Mouse (Mus musculus) left cerebral cortex, adult 11 months (tissue): ENCODE data around the gene Higd1c.
"Not testable (repeated sequence)": the region's sequence is repeated elsewhere in the genome, so short reads cannot be mapped to it uniquely, and the experiment has no call there.

ENCODE experiments used
- DNase-seq: peaks from one replicate; pipeline ENCODE4 v3.0.0; 2022; ENCODE audit warnings: low spot score

The Higd1c gene

GRCm38 (mm10) chr15:100411731-100412130, 47.4 kb downstream of the Higd1c start:
- no peak for DNase-seq

DNA sequence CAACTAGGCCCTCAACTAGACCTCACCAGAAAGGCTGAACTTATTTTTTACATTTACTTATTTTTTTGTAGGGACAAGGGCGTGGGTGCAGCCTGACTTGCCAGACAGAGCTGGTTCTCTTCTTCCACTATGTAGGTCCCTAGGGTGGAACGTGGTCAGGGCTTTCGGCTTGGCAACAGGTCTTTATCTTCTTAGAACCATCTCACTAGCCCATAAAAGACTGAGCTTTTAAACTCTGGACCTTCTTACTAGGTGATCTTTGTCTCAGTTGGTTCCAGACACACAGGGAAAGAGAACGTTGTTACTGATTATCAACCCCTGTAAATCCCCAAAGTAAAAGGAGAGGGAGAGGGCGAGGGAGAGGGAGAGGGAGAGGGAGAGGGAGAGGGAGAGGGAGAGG, 49.0 kb downstream of the Higd1c start:
- no peak for DNase-seq

DNA sequence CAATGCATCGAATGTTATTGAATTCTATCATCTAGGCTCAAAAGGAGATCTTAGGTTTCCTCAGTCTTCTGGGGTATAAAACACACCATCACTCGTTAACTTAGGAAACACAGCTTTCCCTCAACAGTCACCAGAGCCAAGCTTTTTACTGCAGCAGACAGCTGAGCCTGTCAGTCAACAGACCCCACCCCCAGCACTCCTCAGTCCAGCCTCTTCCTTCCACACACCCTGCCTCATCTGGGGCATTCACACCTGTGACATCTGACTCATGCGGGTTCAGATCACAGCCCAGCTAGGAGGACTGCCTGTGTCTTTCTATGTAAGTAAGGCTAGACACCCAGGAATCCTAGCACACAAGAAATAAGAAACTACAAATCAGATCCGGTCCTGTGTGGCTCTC, 49.7 kb downstream of the Higd1c start:
- DNase-seq: no peak

GRCm38 (mm10) chr15:100414942-100415341, 50.6 kb downstream of the Higd1c start:
- DNase-seq: no peak

- DNase-seq: no peak
Measured at GRCm38 (mm10) chr15:100415684-100416083, 51.3 kb downstream of the Higd1c start.

DNA sequence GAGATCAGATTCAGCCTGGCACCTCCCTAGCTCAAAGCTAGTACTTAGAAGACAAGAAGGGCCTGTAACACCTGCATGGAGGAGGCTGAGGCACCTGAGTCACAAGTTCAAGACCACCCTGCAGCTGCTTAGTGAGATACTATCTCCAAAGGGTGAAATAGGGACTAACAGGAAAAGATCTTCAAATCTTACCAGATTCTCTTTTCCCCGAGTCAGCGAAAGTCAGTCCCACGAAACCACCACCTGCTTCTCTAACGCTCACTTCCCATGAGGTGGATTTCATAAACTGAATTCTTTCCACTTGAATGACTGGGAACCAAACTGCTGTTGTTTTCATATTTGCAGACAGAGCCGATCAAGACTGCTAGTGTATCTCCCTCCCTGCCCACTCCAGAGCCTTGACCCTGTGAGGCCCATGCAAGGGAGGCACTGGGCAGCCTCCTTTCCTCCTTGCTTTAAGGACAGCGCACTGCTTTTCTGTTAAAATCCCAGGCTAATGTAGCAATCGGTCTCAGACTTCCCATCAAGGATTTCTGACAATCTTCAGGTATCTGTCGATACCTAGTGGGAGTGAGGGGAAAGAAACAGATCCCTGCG, 53.6 kb downstream of the Higd1c start:
- DNase-seq: no peak

- DNase-seq: no peak
Measured at GRCm38 (mm10) chr15:100419311-100419710, 55.0 kb downstream of the Higd1c start.

- no peak for DNase-seq
Measured at GRCm38 (mm10) chr15:100419901-100420745, 55.8 kb downstream of the Higd1c start.

DNA sequence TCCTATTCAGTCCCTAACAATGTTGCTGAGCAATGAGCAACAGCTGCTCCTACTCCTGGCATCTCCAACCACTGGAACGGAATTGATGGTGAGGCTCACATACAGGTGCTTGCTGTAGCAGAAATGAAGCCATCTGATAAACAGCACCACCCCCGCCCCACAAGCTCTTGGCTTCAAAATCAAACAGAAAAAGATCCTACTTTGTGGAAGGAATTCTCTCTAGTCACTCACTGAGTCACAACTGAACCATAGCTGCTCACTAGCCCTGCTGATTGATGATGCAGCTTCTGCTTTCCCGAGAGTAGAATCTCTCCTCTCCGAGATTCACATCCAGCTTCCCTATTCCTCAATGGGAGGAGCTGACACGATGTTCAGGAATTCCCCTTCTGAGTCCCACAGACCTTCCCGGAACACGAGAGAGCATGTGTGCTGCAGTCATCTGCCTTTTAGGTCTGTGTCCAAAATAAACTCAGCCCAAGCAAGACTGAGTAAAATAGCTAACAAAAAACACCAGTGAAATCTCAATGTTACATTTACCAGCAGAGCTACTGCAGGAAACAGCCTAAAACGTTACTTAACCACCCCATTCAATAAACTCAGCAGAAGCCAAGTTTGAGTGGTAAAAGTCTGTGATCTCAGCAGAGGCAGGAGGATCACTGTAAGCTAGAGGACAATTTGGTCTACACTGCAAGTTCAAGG, 56.9 kb downstream of the Higd1c start:
- DNase-seq: no peak

DNA sequence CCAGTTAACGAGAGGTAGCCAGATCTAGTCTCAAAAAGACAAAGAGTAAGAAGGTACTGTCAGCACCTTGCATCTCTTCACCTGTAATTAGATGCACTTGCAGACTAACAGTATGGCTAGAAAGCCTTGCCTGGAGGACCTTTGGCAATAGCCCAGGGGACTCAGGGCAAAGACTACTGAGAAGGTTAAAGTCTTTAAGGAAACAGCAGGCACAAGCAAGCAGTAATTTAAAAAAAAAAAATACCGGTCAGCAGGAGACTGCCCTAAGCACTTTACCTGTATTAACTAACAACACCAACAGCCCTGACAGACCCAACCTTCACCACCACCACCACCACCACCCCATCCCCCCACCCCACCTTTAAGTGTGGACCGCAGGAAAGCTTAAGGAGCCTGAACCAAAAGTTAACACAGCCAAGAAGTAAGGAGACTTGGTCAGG, 57.4 kb downstream of the Higd1c start, which contains the start of gene Gm5475:
Gene Gm5475 (plus strand): TSS at position 390 of the 440 bp plus-strand sequence.
- not testable (repeated sequence) for DNase-seq

DNA sequence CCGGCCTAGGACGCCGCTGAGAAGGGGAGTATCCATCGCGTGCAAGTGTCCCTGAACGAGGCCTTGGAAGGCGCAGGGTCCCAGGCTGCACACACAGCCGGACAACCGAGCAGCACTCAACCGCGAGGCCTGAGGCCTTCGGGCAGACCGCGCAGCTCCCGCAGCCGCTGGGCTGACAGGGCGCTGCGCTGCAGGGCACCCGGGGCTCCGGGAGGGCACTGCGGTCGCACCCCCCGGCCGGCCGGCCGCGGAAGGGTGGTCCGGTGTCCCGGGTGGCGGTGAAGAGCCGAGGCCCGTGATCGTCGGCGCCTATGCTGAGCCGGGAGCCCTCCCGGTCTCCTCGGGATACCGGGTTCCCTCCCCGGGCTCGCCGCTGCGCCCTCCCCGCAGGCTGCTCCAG, 58.1 kb downstream of the Higd1c start:
- DNase-seq: no peak

DNA sequence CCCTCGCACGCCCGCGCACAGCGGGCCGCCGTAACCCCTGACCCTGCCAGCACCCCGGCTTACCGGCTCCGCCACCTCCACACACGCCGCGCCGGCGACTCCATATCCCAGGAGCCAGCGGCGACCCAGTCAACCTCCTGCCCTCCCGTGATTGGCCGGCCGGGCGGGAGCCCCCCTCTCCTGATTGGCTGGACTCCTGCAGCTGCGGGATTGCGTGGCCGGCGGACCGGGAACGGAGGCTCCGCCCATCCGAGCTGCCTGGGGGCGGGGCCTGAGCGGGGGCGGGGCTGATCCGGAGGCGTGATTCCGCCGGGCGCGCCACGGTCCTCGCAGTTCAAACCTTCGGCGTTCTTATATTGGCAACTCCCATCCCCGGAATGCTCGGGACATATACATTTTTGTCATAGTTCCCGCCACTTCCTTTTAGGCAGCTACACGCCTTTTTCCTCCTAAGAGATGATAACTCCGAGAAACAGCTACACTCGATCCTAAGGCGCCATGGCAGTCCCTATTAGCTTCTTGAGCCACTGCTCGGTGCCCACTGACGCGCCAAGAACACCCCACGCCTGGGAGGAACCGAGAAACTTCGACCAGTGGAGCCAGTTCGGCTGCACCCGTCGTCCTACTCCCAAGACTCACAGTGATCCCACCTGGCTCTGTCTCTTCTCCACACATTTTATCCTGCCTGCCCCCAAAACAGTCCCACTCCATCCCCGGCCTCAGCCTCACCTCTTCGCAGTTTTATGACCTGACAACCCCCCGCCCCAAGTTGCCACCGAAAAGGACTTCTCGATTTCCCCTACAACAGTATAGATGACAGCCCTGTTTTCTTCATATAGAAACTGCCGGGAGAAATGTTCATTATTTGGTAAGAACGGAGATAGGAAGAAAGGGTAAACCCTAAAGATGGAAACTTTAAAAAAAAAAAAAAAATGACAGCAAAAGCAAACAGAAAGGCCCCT, 58.8 kb downstream of the Higd1c start:
- peak; percentile 94 for DNase-seq

- no peak for DNase-seq
Measured at GRCm38 (mm10) chr15:100423916-100424315, 59.6 kb downstream of the Higd1c start.

DNA sequence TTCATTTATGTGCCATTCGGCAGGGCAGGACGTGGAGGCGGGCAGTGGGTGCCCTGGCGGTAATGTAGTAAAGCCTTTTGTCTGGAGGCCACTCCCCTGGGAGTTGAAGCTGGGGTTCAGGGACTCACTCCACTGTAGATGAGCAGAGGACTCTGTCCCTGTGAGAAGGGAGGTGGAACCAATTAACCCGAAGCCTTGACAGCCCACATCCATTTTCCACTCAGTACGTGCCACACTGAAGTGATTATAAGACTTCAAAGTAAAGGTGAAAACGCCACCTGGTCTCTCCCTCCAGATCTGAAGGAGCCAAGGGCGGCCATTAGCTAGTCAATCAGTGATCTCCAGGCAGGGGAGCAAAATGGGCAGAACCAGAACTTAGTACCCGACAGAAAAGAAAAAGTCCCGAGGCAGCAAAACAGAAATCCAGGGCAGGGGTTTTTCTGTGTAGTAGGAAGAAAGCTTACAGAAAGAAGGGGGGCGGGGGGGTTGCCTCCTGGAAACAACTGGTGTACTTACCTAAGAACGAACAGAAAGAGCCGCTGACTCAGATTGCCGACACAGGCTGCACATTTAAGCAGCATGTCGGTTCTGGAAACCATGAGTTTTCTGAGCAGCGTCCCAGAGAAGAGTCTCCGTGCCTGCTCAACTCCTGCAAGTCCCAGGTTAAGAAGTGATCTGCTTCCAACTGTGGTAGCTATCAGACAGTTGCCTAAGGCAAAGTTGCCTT, 60.2 kb downstream of the Higd1c start, which contains the start of gene Slc11a2:
Gene Slc11a2 (minus strand): TSS at position 677 of the 727 bp plus-strand sequence.
- no peak for DNase-seq

- DNase-seq: no peak
Measured at GRCm38 (mm10) chr15:100428296-100428905, 64.1 kb downstream of the Higd1c start.

- no peak for DNase-seq
Measured at GRCm38 (mm10) chr15:100429959-100430565, 65.7 kb downstream of the Higd1c start.

- no peak for DNase-seq
Measured at GRCm38 (mm10) chr15:100433234-100433633, 68.9 kb downstream of the Higd1c start.
